Mouse (Mus musculus): Measurements from ENCODE around the gene Mfsd11. TPM values are rescaled to one million over a fixed set of nuclear protein-coding genes. Genes with fewer than 3 reads are reported as not detected.

Gene Mfsd11
- polyA plus RNA-seq, 1 experiment from 2014 or later = 21.4 TPM

DNA sequence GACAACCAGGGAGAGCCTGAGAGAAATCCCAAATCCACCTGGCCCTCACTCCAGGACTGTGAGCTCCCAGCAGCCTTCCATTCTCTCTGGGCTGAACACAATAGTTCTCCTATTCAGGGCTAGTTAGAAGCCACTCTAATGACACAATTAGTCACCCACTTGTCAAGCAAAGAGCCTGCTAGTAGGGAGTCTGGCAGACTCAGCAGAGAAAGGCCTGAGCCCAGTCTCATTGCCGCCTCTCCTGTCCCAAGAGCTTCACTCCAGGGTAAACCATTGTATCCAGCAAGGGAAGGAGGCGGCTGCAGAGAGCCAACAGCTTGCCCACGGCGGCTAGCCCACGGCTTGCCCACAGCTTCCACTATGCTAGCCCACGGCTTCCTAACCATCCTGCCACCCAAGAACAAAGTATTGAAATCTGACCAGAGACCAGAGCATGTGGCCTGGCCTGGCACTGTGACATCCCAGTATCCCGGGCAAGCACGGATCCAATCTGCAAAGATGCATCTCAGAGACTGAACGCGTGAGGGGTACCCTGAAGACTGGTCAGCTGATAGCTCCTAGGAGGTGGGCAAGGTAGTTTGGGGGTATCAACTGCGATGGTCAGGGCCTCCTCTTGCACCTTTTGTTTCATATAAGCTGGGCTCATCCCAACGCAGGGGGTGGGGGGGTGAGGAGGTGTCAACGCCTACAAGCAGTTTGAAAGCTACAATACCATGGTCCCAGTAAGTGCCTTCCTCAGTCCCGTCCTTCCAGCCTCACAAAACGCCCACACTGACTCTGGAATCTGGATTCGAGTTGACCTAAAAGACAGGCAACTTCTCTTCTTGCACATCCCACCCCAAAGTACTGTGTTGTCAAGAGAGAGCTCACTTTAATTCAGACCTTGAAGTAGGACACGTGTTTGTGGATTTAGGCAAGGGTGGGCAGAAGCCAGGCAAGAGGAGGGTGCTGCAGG is 25.4 kb upstream of the Mfsd11 start:
- Histone ChIP-seq H3K4me3 (ENCODE audit: low read depth, low read length) (peak overlapping the region; percentile 75), H3K9ac (ENCODE audit: low read depth, low read length) (peak overlapping the region; percentile 73), H3K4me2 (peak overlapping the region; percentile 95), H3K27me3 (replicated peaks; ENCODE audit: control insufficient read depth, insufficient read depth, low read length) (peaks cover 3% of the 10 kb centered on the region; the same call in 1 of the 2 replicates), H3K4me1 (replicated peaks; ENCODE audit: control insufficient read depth, insufficient read depth, low read length) (peaks cover 11% of the 10 kb centered on the region), H3K36me3 (ENCODE audit: control insufficient read depth, insufficient read depth, low read length) (no peaks in the 10 kb centered on the region), H3K27ac (ENCODE audit: low read depth, low read length) (no peak overlapping the region), H3K9me3 (ENCODE audit: control insufficient read depth, low read length) (no peaks in the 10 kb centered on the region)
- DNase-seq (ENCODE audit: low spot score) (no peak), ATAC-seq (replicated peaks; ENCODE audit: low FRiP score) (no peak)
- WGBS = 41% methylated on average over 17 of the region's 17 CpGs

DNA sequence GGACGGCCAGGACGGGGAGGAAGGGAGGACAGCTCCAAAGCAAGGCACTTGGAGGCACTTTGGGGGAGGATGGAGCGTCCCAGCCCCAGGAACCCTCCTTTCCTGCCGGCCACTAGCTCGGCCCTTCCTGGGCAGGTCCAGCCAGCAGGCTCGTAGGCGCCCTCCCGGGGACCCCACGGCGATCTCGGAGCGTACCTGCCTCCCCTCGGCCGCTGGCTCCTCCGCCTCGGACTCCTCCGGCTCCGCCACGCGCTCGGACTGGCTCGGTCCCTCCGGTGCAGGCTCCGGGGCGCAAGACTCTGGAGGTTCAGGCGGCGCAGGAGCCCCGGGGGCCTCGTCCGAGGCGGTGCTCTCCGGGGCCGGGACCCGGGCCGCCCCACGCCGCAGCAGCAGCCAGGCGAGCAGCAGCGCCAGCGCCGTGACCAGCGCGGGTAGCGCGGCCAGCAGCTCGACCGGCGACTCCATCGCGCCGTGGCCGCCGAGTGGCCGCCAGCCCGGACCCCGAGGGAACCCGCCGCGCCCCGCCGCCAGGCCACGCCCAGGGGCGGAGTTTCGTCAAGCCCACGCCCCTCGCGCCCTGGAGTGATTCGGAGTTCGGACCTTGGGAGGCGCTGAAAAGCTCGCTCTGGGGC is 24.6 kb upstream of the Mfsd11 start, which contains the start of gene Mxra7:
Gene Mxra7, minus strand, starts transcription at position 513 of the 632 bp plus-strand sequence.
- H3K27ac ChIP-seq (ENCODE audit: low read depth, low read length) = no peak within 1 kb of the TSS

DNA sequence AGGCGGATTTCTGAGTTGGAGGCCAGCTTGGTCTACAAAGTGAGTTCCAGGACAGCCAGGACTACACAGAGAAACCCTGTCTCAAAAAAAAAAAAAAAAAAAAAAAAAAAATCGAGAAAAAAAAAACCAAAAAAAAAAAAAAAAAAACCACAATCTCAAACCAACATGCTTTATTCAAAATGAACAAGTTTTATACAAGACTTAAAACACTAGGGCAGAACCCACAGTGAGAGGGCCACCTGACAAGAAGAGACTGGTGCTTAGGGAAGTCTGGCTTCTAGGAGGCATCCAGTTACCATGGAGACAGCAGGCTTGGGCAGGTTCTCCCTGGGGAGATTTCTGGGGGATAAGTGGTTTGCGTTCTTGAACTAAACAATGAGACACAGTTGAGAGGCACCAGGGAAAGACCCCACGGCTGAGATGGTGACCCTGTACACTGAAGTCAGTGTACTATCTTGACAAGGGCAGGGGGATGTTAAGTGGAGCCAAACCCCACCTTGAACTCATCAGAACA is 20.0 kb upstream of the Mfsd11 start:
- no peak overlapping the region for H3K27ac ChIP-seq (ENCODE audit: low read depth, low read length)
- peaks cover 30% of the 10 kb centered on the region for H3K36me3 ChIP-seq (ENCODE audit: control insufficient read depth, insufficient read depth, low read length)
- 57% methylated on average over 3 of the region's 4 CpGs for WGBS
- H3K27me3 ChIP-seq (replicated peaks; ENCODE audit: control insufficient read depth, insufficient read depth, low read length) = 0 out of 2 replicates have a peak, but pooled peaks cover under 1% of the 10 kb centered on the region
- H3K9me3 ChIP-seq (ENCODE audit: control insufficient read depth, low read length) = no peaks in the 10 kb centered on the region
- H3K4me2 ChIP-seq = no peak overlapping the region
- peaks cover 11% of the 10 kb centered on the region for H3K4me1 ChIP-seq (replicated peaks; ENCODE audit: control insufficient read depth, insufficient read depth, low read length)
- DNase-seq (ENCODE audit: low spot score) = no peak
- no peak for ATAC-seq (replicated peaks; ENCODE audit: low FRiP score)
- no peak overlapping the region for H3K4me3 ChIP-seq (ENCODE audit: low read depth, low read length)
- no peak overlapping the region for H3K9ac ChIP-seq (ENCODE audit: low read depth, low read length)

More for the DNA sequence above, 24.6 kb upstream of the Mfsd11 start, which contains the start of gene Mxra7:
- Histone ChIP-seq H3K4me1 (replicated peaks; ENCODE audit: control insufficient read depth, insufficient read depth, low read length) (peaks cover 11% of the 10 kb centered on the region), H3K4me3 (ENCODE audit: low read depth, low read length) (peak within 1 kb of the TSS; percentile 75), H3K36me3 (ENCODE audit: control insufficient read depth, insufficient read depth, low read length) (0 out of 2 replicates have a peak, but pooled peaks cover 3% of the 10 kb centered on the region), H3K4me2 (peak within 1 kb of the TSS; percentile 95), H3K9ac (ENCODE audit: low read depth, low read length) (peak within 1 kb of the TSS; percentile 73), H3K27me3 (replicated peaks; ENCODE audit: control insufficient read depth, insufficient read depth, low read length) (peaks cover 3% of the 10 kb centered on the region; the same call in 1 of the 2 replicates), H3K9me3 (ENCODE audit: control insufficient read depth, low read length) (no peaks in the 10 kb centered on the region)
- 1% methylated on average over 70 of the region's 71 CpGs for WGBS
- ATAC-seq (replicated peaks; ENCODE audit: low FRiP score) (peak; percentile 63), DNase-seq (ENCODE audit: low spot score) (peak; percentile 75)

DNA sequence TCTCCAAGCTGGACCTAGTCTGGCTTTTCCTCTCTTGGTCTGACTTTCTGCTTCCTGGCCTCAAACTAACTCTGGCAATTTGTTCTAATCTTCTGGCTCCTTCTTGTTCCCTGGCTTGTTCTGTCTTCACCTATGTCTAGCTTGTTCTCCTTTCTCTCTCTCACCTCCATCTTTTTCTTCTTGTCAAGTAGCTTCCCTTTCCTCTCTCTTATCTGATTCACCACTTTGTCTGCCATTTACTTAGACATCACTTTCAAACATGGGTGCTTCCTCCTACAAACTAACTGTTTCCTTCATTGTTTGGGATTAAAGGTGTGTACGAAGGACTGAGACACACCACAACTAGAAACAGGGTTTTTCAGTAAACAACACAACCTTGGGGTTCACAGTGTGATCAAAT is 17.3 kb upstream of the Mfsd11 start:
- Histone ChIP-seq H3K27ac (ENCODE audit: low read depth, low read length) (no peak overlapping the region), H3K9ac (ENCODE audit: low read depth, low read length) (no peak overlapping the region), H3K9me3 (ENCODE audit: control insufficient read depth, low read length) (no peaks in the 10 kb centered on the region), H3K27me3 (replicated peaks; ENCODE audit: control insufficient read depth, insufficient read depth, low read length) (no peaks in the 10 kb centered on the region), H3K36me3 (ENCODE audit: control insufficient read depth, insufficient read depth, low read length) (peaks cover 56% of the 10 kb centered on the region), H3K4me2 (no peak overlapping the region), H3K4me3 (ENCODE audit: low read depth, low read length) (no peak overlapping the region), H3K4me1 (replicated peaks; ENCODE audit: control insufficient read depth, insufficient read depth, low read length) (peaks cover 4% of the 10 kb centered on the region)
- DNase-seq (ENCODE audit: low spot score) (no peak), ATAC-seq (replicated peaks; ENCODE audit: low FRiP score) (no peak)
- WGBS = 89% methylated on average over 1 of the region's 1 CpGs

DNA sequence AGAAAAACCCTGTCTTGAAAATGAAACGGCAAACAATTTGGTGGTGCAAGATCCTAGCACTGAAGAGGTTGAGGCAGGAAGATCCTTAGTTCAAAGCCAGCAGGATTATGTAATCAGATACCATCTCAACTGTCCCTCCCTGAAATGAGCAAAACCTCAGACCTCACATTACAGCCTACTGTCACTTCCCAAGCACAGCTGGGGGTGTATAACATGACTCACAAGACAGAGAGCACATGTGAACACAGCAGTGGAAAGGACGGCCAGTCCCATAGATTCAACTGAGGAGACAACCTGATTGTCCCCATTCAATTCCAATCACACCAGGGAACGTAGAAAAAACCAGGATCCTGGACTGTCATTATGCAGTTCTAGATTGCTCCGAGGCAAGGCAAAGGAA is 16.0 kb upstream of the Mfsd11 start:
- no peaks in the 10 kb centered on the region for H3K9me3 ChIP-seq (ENCODE audit: control insufficient read depth, low read length)
- H3K4me2 ChIP-seq = no peak overlapping the region
- H3K27ac ChIP-seq (ENCODE audit: low read depth, low read length) = no peak overlapping the region
- DNase-seq (ENCODE audit: low spot score) = no peak
- peaks cover 64% of the 10 kb centered on the region for H3K36me3 ChIP-seq (ENCODE audit: control insufficient read depth, insufficient read depth, low read length)
- 86% methylated on average over 4 of the region's 4 CpGs for WGBS
- no peak overlapping the region for H3K9ac ChIP-seq (ENCODE audit: low read depth, low read length)
- no peak overlapping the region for H3K4me3 ChIP-seq (ENCODE audit: low read depth, low read length)
- H3K27me3 ChIP-seq (replicated peaks; ENCODE audit: control insufficient read depth, insufficient read depth, low read length) = no peaks in the 10 kb centered on the region
- peaks cover 17% of the 10 kb centered on the region for H3K4me1 ChIP-seq (replicated peaks; ENCODE audit: control insufficient read depth, insufficient read depth, low read length)
- ATAC-seq (replicated peaks; ENCODE audit: low FRiP score) = no peak

DNA sequence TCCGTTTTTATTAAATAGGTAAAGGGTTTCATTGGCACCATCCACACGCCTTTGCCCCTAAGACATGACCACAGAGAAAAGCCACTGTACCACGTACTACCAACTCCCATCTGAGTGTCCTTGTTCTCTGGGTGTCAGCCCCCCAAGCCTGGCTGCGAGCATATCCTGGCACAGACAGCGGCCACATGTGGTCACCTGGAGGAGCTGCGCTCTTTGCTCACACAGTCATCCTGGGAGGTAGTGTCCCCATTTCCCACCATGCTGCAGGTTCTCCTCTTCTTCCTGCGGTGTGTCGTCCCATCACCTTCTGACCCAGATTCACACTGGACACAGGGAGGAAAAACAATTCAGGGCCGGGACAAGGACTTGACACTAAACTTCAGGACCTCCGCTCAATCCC is 14.8 kb upstream of the Mfsd11 start:
- ATAC-seq (replicated peaks; ENCODE audit: low FRiP score) (no peak), DNase-seq (ENCODE audit: low spot score) (no peak)
- Histone ChIP-seq H3K9ac (ENCODE audit: low read depth, low read length) (no peak overlapping the region), H3K4me2 (no peak overlapping the region), H3K9me3 (ENCODE audit: control insufficient read depth, low read length) (no peaks in the 10 kb centered on the region), H3K36me3 (ENCODE audit: control insufficient read depth, insufficient read depth, low read length) (peaks cover 63% of the 10 kb centered on the region), H3K4me3 (ENCODE audit: low read depth, low read length) (no peak overlapping the region), H3K4me1 (replicated peaks; ENCODE audit: control insufficient read depth, insufficient read depth, low read length) (peaks cover 21% of the 10 kb centered on the region), H3K27ac (ENCODE audit: low read depth, low read length) (no peak overlapping the region), H3K27me3 (replicated peaks; ENCODE audit: control insufficient read depth, insufficient read depth, low read length) (no peaks in the 10 kb centered on the region)
- 88% methylated on average over 10 of the region's 10 CpGs for WGBS

DNA sequence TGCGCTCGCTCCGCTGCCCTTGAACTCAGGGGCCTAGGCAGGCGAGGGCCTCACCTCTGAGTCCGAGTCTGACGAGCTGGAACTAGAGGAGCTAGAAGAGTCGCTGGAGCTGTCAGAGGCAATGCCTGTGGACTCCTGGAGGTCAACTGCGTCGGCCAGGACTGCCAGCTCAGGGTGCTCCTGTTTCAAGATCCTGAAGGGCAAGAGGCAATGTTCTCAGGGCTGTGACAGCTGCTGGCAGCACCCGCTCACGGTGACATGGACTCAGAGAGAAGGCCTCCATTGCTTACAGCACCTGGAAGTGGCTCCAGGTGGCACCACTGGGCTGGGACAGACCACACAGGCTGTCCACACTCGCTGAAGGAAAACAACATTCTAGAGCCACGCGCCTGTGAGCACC is 13.3 kb upstream of the Mfsd11 start:
- no peak overlapping the region for H3K4me3 ChIP-seq (ENCODE audit: low read depth, low read length)
- no peaks in the 10 kb centered on the region for H3K27me3 ChIP-seq (replicated peaks; ENCODE audit: control insufficient read depth, insufficient read depth, low read length)
- H3K9ac ChIP-seq (ENCODE audit: low read depth, low read length) = no peak overlapping the region

DNA sequence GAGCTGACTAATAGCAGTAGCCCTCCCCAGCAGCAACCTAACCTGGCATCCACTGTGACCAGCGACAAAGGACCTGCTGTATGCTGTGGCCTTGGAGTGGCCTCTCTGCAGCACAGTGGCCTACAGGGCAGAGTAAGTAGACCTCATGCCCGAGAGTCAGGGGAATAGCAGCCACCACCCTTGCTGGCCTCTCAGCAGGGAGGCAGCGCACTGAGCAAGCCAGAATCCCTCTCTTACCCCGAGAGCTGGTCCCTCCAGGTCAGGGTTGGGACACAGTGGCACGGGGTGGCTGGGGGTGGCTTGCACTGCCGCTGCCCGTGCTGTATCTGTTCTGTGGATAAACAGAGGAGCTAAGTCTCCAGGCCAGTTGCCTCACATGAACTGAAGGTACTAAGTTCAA is 12.6 kb upstream of the Mfsd11 start:
- H3K27ac ChIP-seq (ENCODE audit: low read depth, low read length) = peak overlapping the region; percentile 9; the same call in 1 of the 2 replicates
- H3K4me2 ChIP-seq = peak overlapping the region; percentile 28
- no peaks in the 10 kb centered on the region for H3K27me3 ChIP-seq (replicated peaks; ENCODE audit: control insufficient read depth, insufficient read depth, low read length)
- 87% methylated on average over 7 of the region's 7 CpGs for WGBS
- ATAC-seq (replicated peaks; ENCODE audit: low FRiP score) = no peak
- H3K9me3 ChIP-seq (ENCODE audit: control insufficient read depth, low read length) = no peaks in the 10 kb centered on the region
- H3K9ac ChIP-seq (ENCODE audit: low read depth, low read length) = peak overlapping the region; percentile 15
- H3K4me1 ChIP-seq (replicated peaks; ENCODE audit: control insufficient read depth, insufficient read depth, low read length) = peaks cover 27% of the 10 kb centered on the region
- peak overlapping the region; percentile 13 for H3K4me3 ChIP-seq (ENCODE audit: low read depth, low read length)
- peaks cover 59% of the 10 kb centered on the region for H3K36me3 ChIP-seq (ENCODE audit: control insufficient read depth, insufficient read depth, low read length)
- no peak for DNase-seq (ENCODE audit: low spot score)

More for the DNA sequence above, 13.3 kb upstream of the Mfsd11 start:
- Histone ChIP-seq H3K4me2 (no peak overlapping the region), H3K9me3 (ENCODE audit: control insufficient read depth, low read length) (no peaks in the 10 kb centered on the region), H3K4me1 (replicated peaks; ENCODE audit: control insufficient read depth, insufficient read depth, low read length) (peaks cover 21% of the 10 kb centered on the region), H3K27ac (ENCODE audit: low read depth, low read length) (no peak overlapping the region), H3K36me3 (ENCODE audit: control insufficient read depth, insufficient read depth, low read length) (peaks cover 63% of the 10 kb centered on the region)
- ATAC-seq (replicated peaks; ENCODE audit: low FRiP score) = no peak
- no peak for DNase-seq (ENCODE audit: low spot score)
- 91% methylated on average over 14 of the region's 14 CpGs for WGBS

Data from liver, embryonic 11.5 days (tissue).